Mouse (Mus musculus) heart, embryonic 11.5 days (tissue): ENCODE measurements around the gene Ablim1. TPM values are rescaled to one million over a fixed set of nuclear protein-coding genes. Genes with fewer than 3 reads are reported as not detected.
A peak's percentile ranks its signal among the peaks of the same experiment; 100 is the strongest.

Source experiments
- ATAC-seq: fragments of 200-750 bp; cut with Nextera tagmentation; replicated peaks from 2 replicates; pipeline ENCODE4 v1.8.0; 2017; ENCODE audit warnings: moderate library complexity; ENCODE audit not compliant: insufficient number of reproducible peaks, low FRiP score, low TSS enrichment
- H3K27ac ChIP-seq: fragments of 300-500 bp; sonication (generic); 2 replicates; pipeline ENCODE4 v1.5.1; 2014; ENCODE audit warnings: mild to moderate bottlenecking, low read depth, low read length
- H3K27me3 ChIP-seq: fragments of 300-500 bp; sonication (generic); 2 replicates; pipeline ENCODE4 v1.6.1; 2014; ENCODE audit warnings: mild to moderate bottlenecking, low read length, mixed read lengths; ENCODE audit not compliant: control insufficient read depth, insufficient read depth
- H3K36me3 ChIP-seq: fragments of 300-500 bp; sonication (generic); 2 replicates; pipeline ENCODE4 v1.6.1; 2014; ENCODE audit warnings: mild to moderate bottlenecking, low read length, moderate library complexity, mixed read lengths; ENCODE audit not compliant: control insufficient read depth, insufficient read depth
- H3K4me1 ChIP-seq: fragments of 300-500 bp; sonication (generic); 2 replicates; pipeline ENCODE4 v1.6.1; 2014; ENCODE audit warnings: low read length; ENCODE audit not compliant: control insufficient read depth, insufficient read depth
- H3K4me2 ChIP-seq: fragments of 300-500 bp; sonication (generic); 2 replicates; pipeline ENCODE4 v1.6.1; 2014; ENCODE audit warnings: mild to moderate bottlenecking, moderate library complexity
- H3K4me3 ChIP-seq: fragments of 300-500 bp; sonication (generic); 2 replicates; pipeline ENCODE4 v1.5.1; 2014; ENCODE audit warnings: low read depth, low read length
- H3K9ac ChIP-seq: fragments of 300-500 bp; sonication (generic); 2 replicates; pipeline ENCODE4 v1.6.1; 2014; ENCODE audit warnings: mild to moderate bottlenecking, low read depth, low read length, moderate library complexity
- H3K9me3 ChIP-seq: fragments of 300-500 bp; sonication (generic); replicated peaks from 2 replicates; pipeline ENCODE4 v1.6.1; 2016; ENCODE audit warnings: low read length; ENCODE audit not compliant: control insufficient read depth
- WGBS: fragments of 180-500 bp; shearing (Covaris S2); extraction: QIAGEN DNeasy Blood & Tissue Kit; methylation state at CpG from one replicate; pipeline ENCODE4 v1.1.7; 2014; ENCODE audit not compliant: insufficient replicate concordance; 5-methylcytosine and 5-hydroxymethylcytosine counted together
- polyA plus RNA-seq: library from polyadenylated mRNA; unstranded; fragments of >200 nt; fragmentation: Nextera tagmentation; extraction: Ambion mirVana; gene quantifications from 2 replicates; pipeline ENCODE4 v1.2.1, GENCODE M21; 2014

The Ablim1 gene
- polyA plus RNA-seq, 1 experiment from 2014 or later, result 45.8 TPM

DNA sequence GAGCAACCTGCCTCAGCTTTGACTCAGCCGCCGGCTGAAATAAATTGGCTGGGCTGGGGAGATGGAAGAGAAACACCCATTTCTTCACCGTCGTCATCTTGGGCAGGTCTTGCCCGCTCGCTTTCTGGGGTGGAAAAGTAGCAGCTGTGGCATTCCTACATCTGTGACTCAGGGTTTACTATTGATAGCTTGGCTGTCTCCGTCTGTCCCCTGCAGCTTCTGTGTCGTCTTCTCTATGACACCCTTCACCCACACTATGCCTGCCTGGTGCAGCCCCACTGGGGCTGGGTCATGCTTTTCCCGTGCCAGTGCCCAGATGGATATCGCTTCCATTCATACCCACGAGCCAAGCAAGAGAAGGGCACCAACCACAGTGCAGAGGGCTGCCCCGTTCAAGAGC, 116.2 kb downstream of the Ablim1 start:
- peaks cover 70% of the 10 kb centered on the region for H3K4me1 ChIP-seq
- no peaks in the 10 kb centered on the region for H3K9me3 ChIP-seq
- H3K9ac ChIP-seq, result peak overlapping the region; percentile 58; the same call in 1 of the 2 replicates
- H3K27me3 ChIP-seq, result no peaks in the 10 kb centered on the region; the same call in 1 of the 2 replicates
- peak overlapping the region; percentile 82 for H3K27ac ChIP-seq
- no peak overlapping the region for H3K4me3 ChIP-seq
- H3K36me3 ChIP-seq, result no peaks in the 10 kb centered on the region
- WGBS, result 36% methylated on average over 12 of the region's 12 CpGs
- ATAC-seq, result no peak
- peak overlapping the region; percentile 45 for H3K4me2 ChIP-seq

DNA sequence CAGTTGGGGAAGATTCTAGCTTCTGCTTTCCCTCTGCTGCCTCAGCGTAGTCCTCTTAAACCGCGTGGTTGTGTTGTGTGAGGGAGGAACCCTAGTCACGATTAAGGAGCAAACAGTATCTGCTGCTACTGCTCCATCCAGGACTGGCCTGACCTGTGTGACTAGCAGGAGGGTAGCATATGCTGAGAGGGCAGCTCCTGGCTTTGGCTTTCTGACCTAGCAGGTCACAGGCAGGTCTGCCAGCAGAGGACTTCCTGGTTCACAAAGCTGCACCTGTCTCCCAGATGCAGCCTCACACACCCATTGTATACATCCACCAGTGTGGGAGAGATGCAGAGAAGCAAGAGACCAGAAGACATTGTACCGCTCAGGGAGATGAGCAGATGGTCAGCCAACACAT, 116.7 kb downstream of the Ablim1 start:
- Histone ChIP-seq H3K27ac (peak overlapping the region; percentile 82), H3K36me3 (no peaks in the 10 kb centered on the region), H3K4me3 (no peak overlapping the region), H3K9me3 (no peaks in the 10 kb centered on the region), H3K4me1 (peaks cover 70% of the 10 kb centered on the region), H3K27me3 (no peaks in the 10 kb centered on the region; the same call in 1 of the 2 replicates), H3K9ac (0 out of 2 replicates have a peak overlapping the region, but pooled peaks have one; percentile 0), H3K4me2 (peak overlapping the region; percentile 73)
- no peak for ATAC-seq
- 39% methylated on average over 5 of the region's 5 CpGs for WGBS

DNA sequence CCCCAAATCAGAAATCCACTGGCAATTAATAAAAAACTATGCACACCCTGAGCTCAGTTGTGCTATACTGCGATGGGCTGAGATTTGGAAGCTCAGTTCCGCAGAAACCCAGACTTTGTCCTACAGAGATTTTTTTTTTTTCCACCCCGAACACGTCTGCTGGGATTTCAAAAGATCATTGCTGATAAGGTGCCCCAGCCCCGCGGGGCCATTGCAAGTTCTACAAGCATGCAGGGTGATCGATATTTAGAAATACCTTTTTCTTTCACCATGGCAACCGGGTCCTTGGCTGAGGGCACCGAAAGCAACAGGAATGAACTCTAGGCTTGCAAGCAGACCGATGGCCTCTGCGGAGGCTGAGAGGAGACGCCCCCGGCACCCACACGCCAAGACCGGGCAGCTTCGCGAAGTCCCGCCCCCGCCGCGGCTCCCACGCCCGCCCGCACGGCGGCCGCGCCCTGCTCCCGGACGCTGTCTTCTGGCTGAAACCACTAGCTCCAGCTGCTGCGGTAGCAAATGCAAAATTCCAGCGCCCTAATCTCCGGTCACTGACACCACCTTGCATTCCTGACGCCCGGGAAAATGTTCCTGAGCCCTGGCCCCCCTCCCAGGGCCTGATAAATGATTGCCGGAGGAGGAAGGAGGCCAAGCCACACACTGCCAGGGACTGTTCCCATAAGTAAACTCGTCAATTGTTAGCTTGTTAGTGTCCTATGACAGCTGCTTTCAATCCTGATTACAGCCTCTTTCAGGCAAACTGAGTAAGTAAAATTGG, 117.5 kb downstream of the Ablim1 start:
- Histone ChIP-seq H3K36me3 (no peaks in the 10 kb centered on the region), H3K9me3 (no peaks in the 10 kb centered on the region), H3K27me3 (no peaks in the 10 kb centered on the region; the same call in 1 of the 2 replicates), H3K9ac (peak overlapping the region; percentile 72), H3K4me3 (peak overlapping the region; percentile 58), H3K4me1 (peaks cover 69% of the 10 kb centered on the region), H3K27ac (peak overlapping the region; percentile 82), H3K4me2 (peak overlapping the region; percentile 73)
- peak; percentile 68; the same call in 1 of the 2 replicates for ATAC-seq
- WGBS, result 3% methylated on average over 37 of the region's 37 CpGs

DNA sequence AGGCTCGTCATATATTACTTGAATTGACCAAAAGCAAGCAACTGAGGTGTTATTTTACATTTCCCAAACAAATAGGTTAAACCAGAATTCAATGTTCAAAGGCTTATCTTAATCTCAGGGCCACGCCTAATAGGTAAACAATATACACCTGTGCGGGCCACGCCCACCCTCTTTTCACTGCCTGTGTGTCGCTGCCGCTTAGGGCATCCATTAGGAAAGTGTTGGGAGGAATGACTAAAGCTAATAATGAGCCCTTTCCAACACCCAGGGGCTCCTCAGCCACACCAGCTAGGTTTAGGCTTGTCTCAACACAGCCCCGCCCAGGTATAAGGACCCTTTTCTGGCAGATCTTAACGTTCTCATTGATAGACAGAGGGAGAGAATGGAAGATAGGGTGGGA, 118.1 kb downstream of the Ablim1 start:
- Histone ChIP-seq H3K4me1 (peaks cover 64% of the 10 kb centered on the region), H3K4me3 (peak overlapping the region; percentile 58), H3K9me3 (no peaks in the 10 kb centered on the region), H3K9ac (peak overlapping the region; percentile 72), H3K27ac (peak overlapping the region; percentile 82), H3K27me3 (no peaks in the 10 kb centered on the region; the same call in 1 of the 2 replicates), H3K4me2 (peak overlapping the region; percentile 73), H3K36me3 (no peaks in the 10 kb centered on the region)
- WGBS, result 29% methylated on average over 8 of the region's 8 CpGs
- ATAC-seq, result no peak

DNA sequence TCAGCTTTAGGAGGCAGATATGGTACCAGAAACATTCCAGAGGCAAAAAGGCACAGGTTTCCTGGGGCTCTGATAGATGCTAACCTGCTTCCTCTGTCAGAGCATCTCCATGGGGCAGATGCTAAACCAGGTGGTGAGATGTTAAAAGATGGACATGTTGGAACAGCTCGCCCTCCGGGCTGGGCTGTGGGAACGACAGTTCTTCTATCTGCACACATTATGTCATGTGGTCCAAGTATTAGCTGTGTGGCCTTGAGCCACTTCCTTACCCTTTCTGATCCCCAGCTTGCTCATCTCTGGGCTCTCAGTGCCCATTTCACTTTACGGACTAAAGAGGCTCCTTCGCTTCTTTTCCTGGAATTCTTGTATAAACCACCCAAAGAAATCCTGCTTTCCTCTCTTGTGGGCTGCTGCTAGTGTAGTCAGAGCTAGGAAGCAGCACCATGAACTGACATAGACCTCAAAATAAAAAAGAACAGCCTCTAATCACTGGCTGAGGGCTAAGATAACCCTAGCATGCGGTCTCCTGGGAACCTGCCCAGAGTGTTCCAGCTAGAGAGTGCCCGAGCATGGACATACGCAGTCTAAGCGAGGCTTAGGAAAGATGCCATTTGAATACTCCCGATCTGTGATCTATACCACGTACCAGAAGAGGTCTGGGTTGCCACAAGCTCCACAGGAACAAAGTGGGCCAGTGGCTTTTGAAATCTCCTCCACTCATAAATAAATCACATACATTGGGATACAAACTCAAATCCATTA, 119.4 kb downstream of the Ablim1 start:
- no peak for ATAC-seq
- Histone ChIP-seq H3K4me3 (peak overlapping the region; percentile 58), H3K36me3 (no peaks in the 10 kb centered on the region), H3K4me2 (peak overlapping the region; percentile 73), H3K27ac (peak overlapping the region; percentile 35; the same call in 1 of the 2 replicates), H3K9me3 (no peaks in the 10 kb centered on the region), H3K4me1 (peaks cover 51% of the 10 kb centered on the region), H3K27me3 (no peaks in the 10 kb centered on the region; the same call in 1 of the 2 replicates), H3K9ac (peak overlapping the region; percentile 72)
- WGBS, result 67% methylated on average over 11 of the region's 11 CpGs

DNA sequence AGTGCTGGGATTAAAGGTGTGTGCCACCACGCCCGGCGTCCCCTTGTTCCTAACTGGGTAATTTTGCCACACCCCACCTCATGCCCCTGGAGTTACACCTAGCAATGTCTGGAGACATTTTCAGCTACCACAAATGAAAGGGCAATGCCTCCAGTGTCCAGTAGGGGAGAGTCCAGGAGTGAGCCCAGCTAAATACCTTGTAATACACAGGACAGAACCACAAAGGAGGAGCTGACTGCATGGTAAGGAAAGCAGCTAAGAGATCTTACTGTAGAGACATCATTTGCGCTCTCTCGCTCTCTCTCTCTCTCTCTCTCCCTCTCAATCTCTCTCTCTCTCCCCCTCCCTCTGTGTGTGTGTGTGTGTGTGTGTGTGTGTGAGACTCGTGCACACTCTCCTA, 120.8 kb downstream of the Ablim1 start:
- H3K36me3 ChIP-seq, result no peaks in the 10 kb centered on the region
- peak overlapping the region; percentile 14; the same call in 1 of the 2 replicates for H3K4me2 ChIP-seq
- no peak overlapping the region for H3K4me3 ChIP-seq
- H3K27me3 ChIP-seq, result no peaks in the 10 kb centered on the region; the same call in 1 of the 2 replicates
- H3K9ac ChIP-seq, result no peak overlapping the region
- no peaks in the 10 kb centered on the region for H3K9me3 ChIP-seq
- no peak for ATAC-seq
- no peak overlapping the region for H3K27ac ChIP-seq
- WGBS, result 81% methylated on average over 6 of the region's 6 CpGs
- peaks cover 37% of the 10 kb centered on the region for H3K4me1 ChIP-seq

DNA sequence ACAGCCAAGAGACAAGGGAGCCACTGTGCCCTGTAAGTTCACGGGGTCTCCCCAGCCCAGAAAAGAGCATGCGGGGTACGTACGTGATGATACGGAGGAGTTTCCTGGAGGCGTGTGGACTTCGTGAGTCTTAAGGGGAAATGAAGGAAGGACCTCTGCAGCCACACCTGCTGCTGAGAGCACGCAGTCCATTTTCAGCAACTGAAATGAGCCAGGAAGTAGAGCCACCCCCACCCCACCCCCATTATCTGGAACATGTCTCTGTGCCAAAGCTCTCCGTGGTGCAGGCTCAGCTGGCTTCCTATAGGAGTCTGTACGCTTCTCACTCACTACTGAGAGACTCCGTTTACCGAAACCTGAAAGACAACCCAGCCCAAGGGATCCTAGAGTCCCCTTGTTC, 121.3 kb downstream of the Ablim1 start:
- Histone ChIP-seq H3K27ac (no peak overlapping the region), H3K36me3 (no peaks in the 10 kb centered on the region), H3K9ac (no peak overlapping the region), H3K4me2 (no peak overlapping the region), H3K9me3 (no peaks in the 10 kb centered on the region), H3K4me3 (no peak overlapping the region), H3K27me3 (no peaks in the 10 kb centered on the region; the same call in 1 of the 2 replicates), H3K4me1 (peaks cover 31% of the 10 kb centered on the region)
- WGBS, result 82% methylated on average over 12 of the region's 12 CpGs
- no peak for ATAC-seq

DNA sequence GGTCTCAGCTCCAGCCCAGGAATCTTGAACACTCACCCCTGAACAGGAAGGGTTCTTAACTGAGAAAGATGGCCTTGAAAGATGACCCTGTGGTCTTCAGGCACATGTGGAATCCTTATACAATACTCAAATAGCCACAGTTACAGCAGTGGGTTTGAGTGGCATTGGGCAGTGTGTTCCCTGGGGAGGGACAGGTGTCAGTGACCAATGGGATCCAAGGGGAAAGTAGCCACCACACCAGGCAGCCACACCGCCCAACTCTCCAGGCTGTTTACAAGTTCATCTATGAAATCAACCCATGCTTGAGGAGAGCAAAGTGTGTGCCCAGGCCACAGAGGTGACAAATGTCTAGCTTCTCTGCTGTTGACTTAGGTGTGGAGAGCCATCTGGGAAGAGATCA, 123.6 kb downstream of the Ablim1 start:
- 78% methylated on average over 1 of the region's 1 CpGs for WGBS
- Histone ChIP-seq H3K4me2 (no peak overlapping the region), H3K27ac (no peak overlapping the region), H3K4me1 (peaks cover 16% of the 10 kb centered on the region), H3K9me3 (no peaks in the 10 kb centered on the region), H3K36me3 (no peaks in the 10 kb centered on the region), H3K9ac (no peak overlapping the region), H3K4me3 (no peak overlapping the region), H3K27me3 (no peaks in the 10 kb centered on the region; the same call in 1 of the 2 replicates)
- no peak for ATAC-seq
